Mouse (Mus musculus) hindbrain, embryonic 14.5 days (tissue): ENCODE data around the gene Smoc1. TPM values are rescaled to one million over a fixed set of nuclear protein-coding genes. Genes with fewer than 3 reads are reported as not detected.

Experiments
- ATAC-seq: fragments of 200-750 bp; cut with Nextera tagmentation; 2 replicates; pipeline ENCODE4 v1.8.0; 2017; ENCODE audit warnings: moderate number of reproducible peaks, mild to moderate bottlenecking, moderate TSS enrichment, moderate library complexity; ENCODE audit not compliant: low FRiP score
- DNase-seq: peaks from one replicate; pipeline ENCODE4 v3.0.0-alpha.2; 2015; ENCODE audit warnings: low spot score
- H3K27ac ChIP-seq: fragments of 300-500 bp; sonication (generic); 2 replicates; pipeline ENCODE4 v1.5.1; 2014; ENCODE audit warnings: mild to moderate bottlenecking, moderate library complexity
- H3K27me3 ChIP-seq: fragments of 300-500 bp; sonication (generic); 2 replicates; pipeline ENCODE4 v1.6.1; 2014; ENCODE audit warnings: mild to moderate bottlenecking, low read length, mixed read lengths; ENCODE audit not compliant: control insufficient read depth, insufficient read depth
- H3K36me3 ChIP-seq: fragments of 300-500 bp; sonication (generic); replicated peaks from 2 replicates; pipeline ENCODE4 v1.6.1; 2014; ENCODE audit not compliant: control insufficient read depth, insufficient read depth
- H3K4me1 ChIP-seq: fragments of 300-500 bp; sonication (generic); replicated peaks from 2 replicates; pipeline ENCODE4 v1.6.1; 2014; ENCODE audit warnings: antibody characterized with exemption, low read length, mixed read lengths; ENCODE audit not compliant: control insufficient read depth, insufficient read depth
- H3K4me2 ChIP-seq: fragments of 300-500 bp; sonication (generic); replicated peaks from 2 replicates; pipeline ENCODE4 v1.6.1; 2014; ENCODE audit warnings: mild to moderate bottlenecking, moderate library complexity
- H3K4me3 ChIP-seq: fragments of 300-500 bp; sonication (generic); replicated peaks from 2 replicates; pipeline ENCODE4 v1.5.1; 2014; ENCODE audit warnings: mild to moderate bottlenecking, low read length
- H3K9ac ChIP-seq: fragments of 300-500 bp; sonication (generic); 2 replicates; pipeline ENCODE4 v1.6.1; 2014
- H3K9me3 ChIP-seq: fragments of 300-500 bp; sonication (generic); 2 replicates; pipeline ENCODE4 v1.6.1; 2016; ENCODE audit warnings: low read length; ENCODE audit not compliant: control insufficient read depth
- WGBS: fragments of 180-500 bp; shearing (Covaris S2); extraction: QIAGEN DNeasy Blood & Tissue Kit; methylation state at CpG from one replicate; pipeline ENCODE4 v1.1.7; 2014; 5-methylcytosine and 5-hydroxymethylcytosine counted together
- polyA plus RNA-seq: library from polyadenylated mRNA; unstranded; fragments of >200 nt; fragmentation: Nextera tagmentation; extraction: Ambion mirVana; gene quantifications from 2 replicates; pipeline ENCODE4 v1.2.1, GENCODE M21; 2014

Gene Smoc1
- polyA plus RNA-seq, 1 experiment from 2014 or later = 23.8 TPM

DNA sequence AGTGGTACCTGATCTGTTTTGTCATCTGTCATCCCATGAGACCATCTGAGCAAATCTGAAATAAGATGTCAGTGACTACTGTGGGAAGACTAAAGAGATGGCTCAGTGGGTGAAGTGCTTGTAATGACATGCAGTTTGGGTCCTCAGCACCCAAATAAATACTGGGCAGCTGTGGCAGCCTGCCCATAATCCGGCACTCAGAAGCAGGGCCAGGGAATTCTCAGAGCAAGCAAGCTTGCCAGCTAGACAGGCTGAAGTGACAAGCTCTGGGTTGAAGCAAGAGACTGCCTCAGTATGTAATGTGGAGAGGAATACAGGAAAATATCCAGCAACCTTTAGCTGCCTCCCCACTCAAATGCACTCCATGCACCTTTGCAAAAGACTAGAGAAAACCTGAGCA lies 58.6 kb downstream of the Smoc1 start:
- H3K4me2 ChIP-seq = no peak overlapping the region
- no peak overlapping the region for H3K27ac ChIP-seq
- no peak overlapping the region for H3K9ac ChIP-seq
- DNase-seq (no peak), ATAC-seq (no peak)
- no peaks in the 10 kb centered on the region for H3K27me3 ChIP-seq
- WGBS = 56% methylated on average over 1 of the region's 1 CpGs
- no peaks in the 10 kb centered on the region for H3K36me3 ChIP-seq
- no peaks in the 10 kb centered on the region for H3K4me1 ChIP-seq
- H3K4me3 ChIP-seq = no peak overlapping the region
- H3K9me3 ChIP-seq = no peaks in the 10 kb centered on the region

DNA sequence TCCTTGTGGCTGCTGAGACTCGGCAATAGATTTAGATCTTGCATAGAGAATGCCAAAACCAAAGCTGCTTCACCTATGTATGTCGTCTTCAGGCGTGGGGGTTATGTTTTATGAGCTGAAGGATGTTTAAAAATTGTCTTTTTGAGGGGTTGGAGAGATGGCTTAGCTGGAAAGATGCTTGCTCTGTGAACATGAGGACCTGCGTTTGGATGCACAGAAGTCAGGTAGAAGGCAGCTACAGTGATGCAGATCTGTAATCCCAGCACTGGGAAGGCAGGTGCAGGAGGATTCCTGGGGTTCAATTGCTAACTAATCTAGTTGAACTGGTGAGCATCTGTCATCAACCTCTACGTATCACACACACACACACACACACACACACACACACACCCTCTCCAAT lies 61.5 kb downstream of the Smoc1 start:
- no peak overlapping the region for H3K4me2 ChIP-seq
- H3K9me3 ChIP-seq = no peaks in the 10 kb centered on the region
- no peaks in the 10 kb centered on the region for H3K36me3 ChIP-seq
- H3K4me1 ChIP-seq = no peaks in the 10 kb centered on the region
- 89% methylated on average over 5 of the region's 5 CpGs for WGBS
- ATAC-seq = no peak
- H3K9ac ChIP-seq = no peak overlapping the region
- no peaks in the 10 kb centered on the region for H3K27me3 ChIP-seq
- DNase-seq = no peak
- H3K27ac ChIP-seq = no peak overlapping the region
- no peak overlapping the region for H3K4me3 ChIP-seq

DNA sequence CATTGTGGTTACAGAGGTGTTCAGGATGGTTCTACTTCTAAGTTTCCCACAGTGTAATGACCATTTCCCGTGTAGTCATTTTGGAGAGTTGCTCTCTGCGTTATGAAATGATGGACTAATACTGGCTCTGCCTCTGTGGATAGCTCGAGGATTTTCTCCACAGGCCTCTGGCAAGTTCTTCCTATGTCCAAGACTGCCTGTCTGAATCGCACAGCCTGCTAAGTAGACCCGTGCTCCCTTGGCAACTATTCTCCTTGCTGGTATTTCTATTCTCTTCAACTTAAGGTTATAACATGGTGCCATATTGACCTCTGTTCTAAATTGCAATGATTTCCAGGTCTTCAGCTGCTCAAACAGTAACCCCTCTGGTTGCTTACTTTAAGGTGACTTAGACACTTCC lies 65.0 kb downstream of the Smoc1 start:
- no peak for ATAC-seq
- H3K27ac ChIP-seq = no peak overlapping the region
- DNase-seq = no peak
- H3K27me3 ChIP-seq = no peaks in the 10 kb centered on the region
- 80% methylated on average over 5 of the region's 5 CpGs for WGBS
- H3K4me1 ChIP-seq = no peaks in the 10 kb centered on the region
- no peaks in the 10 kb centered on the region for H3K36me3 ChIP-seq
- no peak overlapping the region for H3K9ac ChIP-seq
- H3K4me3 ChIP-seq = no peak overlapping the region
- H3K9me3 ChIP-seq = no peaks in the 10 kb centered on the region
- H3K4me2 ChIP-seq = no peak overlapping the region

DNA sequence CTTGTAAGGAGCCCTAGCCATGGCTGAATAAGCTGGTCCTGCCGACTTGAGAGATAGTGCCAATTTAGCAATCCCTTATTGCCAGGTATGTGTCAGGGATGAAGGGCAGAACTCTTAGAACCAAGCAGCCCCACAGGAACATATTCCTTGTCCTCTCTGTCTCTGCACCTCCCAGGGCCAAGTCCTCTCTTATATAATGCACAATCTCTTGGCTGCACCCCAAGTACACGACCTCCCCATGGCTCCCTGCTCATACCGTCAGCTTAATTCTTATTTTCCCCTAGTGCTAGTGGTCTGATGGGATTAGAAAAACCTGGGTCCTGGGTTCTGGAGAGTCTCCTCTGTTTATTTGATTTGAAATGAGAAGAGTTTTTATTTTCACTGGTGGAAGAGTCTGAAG lies 66.0 kb downstream of the Smoc1 start:
- Histone ChIP-seq H3K27ac (no peak overlapping the region), H3K27me3 (no peaks in the 10 kb centered on the region), H3K9ac (no peak overlapping the region), H3K9me3 (no peaks in the 10 kb centered on the region), H3K36me3 (no peaks in the 10 kb centered on the region), H3K4me2 (no peak overlapping the region), H3K4me1 (peaks cover 3% of the 10 kb centered on the region; the same call in 1 of the 2 replicates), H3K4me3 (no peak overlapping the region)
- ATAC-seq = no peak
- WGBS = 80% methylated on average over 3 of the region's 3 CpGs
- DNase-seq = no peak

DNA sequence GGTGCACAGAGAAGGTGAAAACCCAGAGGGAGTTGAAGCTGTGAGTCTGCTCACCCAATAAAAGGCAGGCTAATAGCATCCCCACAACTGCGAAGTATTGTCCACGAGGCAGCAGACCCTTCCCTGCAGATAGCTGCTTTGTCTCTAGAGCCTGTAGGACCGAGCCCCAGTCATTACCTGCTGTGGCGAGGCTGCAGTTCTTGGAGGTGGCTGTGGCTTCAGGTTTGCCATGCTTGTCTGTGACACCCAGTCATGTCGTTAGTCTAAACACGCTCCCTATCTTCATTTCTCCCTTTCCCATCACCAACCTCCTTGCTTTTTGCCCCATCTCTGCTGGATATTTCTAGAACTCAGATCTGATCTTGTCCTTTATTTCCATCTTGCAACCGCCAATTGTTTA lies 66.6 kb downstream of the Smoc1 start:
- WGBS = 73% methylated on average over 7 of the region's 7 CpGs
- Histone ChIP-seq H3K9me3 (no peaks in the 10 kb centered on the region), H3K4me3 (no peak overlapping the region), H3K4me1 (peaks cover 5% of the 10 kb centered on the region; the same call in 1 of the 2 replicates), H3K4me2 (no peak overlapping the region), H3K27ac (no peak overlapping the region), H3K36me3 (no peaks in the 10 kb centered on the region), H3K9ac (no peak overlapping the region), H3K27me3 (no peaks in the 10 kb centered on the region)
- ATAC-seq (no peak), DNase-seq (no peak)

DNA sequence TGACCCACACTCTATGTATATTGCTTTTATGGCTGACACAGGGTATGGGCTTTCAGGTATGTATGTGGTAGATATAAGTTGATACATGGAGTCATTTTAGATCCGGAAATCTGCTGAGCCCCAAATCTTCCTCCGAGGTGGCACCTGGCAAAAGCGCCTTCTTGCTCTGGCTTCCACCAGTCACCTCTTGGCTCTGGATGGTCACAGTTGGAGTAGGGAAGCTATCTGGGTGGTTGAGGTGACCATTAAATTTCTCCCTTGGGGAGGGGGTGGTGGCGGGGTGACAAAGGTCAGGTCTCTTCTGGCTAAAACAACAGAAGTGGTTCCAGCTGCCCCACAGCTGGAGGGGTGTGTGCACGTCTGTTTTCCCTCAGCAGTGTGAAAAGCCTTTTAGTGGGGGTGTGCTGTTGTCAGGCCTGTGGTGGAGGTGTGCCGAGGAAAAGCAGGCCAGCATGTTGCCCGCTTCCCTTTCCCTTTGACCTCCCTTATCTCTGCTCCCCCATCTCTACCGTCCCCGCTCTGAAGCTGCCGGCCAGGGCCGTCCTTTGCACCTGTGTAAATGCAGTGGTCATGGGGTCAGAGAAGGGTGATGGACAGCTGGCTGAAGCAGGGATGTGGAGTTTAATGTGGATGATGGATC lies 68.3 kb downstream of the Smoc1 start:
- DNase-seq (no peak), ATAC-seq (no peak)
- H3K4me2 ChIP-seq = no peak overlapping the region
- no peaks in the 10 kb centered on the region for H3K27me3 ChIP-seq
- no peaks in the 10 kb centered on the region for H3K9me3 ChIP-seq
- 61% methylated on average over 11 of the region's 11 CpGs for WGBS
- peaks cover 5% of the 10 kb centered on the region; the same call in 1 of the 2 replicates for H3K4me1 ChIP-seq
- H3K4me3 ChIP-seq = no peak overlapping the region
- no peak overlapping the region for H3K9ac ChIP-seq
- no peaks in the 10 kb centered on the region for H3K36me3 ChIP-seq
- no peak overlapping the region for H3K27ac ChIP-seq

DNA sequence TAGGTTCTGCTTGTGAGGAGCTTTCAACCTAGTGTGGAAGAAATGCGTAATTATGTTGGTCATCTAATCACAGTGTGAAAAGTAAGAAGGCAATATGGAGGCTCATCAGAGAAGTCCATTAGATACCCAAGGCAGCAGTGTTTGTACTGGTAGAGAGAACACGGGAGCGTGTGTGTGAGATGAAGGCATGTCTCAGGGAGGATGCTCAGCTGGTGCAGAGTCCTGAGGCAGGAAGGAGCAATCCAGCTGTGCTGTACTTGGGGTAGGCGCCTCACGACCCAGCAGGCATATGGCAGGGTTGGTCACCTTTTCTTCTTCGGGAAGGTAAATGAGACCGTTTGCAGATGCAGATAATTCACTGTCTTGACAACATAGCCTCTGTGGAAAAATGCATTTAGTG lies 70.7 kb downstream of the Smoc1 start:
- 62% methylated on average over 7 of the region's 7 CpGs for WGBS
- no peak overlapping the region for H3K4me2 ChIP-seq
- DNase-seq (no peak), ATAC-seq (no peak)
- no peak overlapping the region for H3K27ac ChIP-seq
- no peak overlapping the region for H3K9ac ChIP-seq
- peaks cover 5% of the 10 kb centered on the region; the same call in 1 of the 2 replicates for H3K4me1 ChIP-seq
- H3K4me3 ChIP-seq = no peak overlapping the region
- H3K9me3 ChIP-seq = no peaks in the 10 kb centered on the region
- H3K27me3 ChIP-seq = no peaks in the 10 kb centered on the region
- no peaks in the 10 kb centered on the region for H3K36me3 ChIP-seq

DNA sequence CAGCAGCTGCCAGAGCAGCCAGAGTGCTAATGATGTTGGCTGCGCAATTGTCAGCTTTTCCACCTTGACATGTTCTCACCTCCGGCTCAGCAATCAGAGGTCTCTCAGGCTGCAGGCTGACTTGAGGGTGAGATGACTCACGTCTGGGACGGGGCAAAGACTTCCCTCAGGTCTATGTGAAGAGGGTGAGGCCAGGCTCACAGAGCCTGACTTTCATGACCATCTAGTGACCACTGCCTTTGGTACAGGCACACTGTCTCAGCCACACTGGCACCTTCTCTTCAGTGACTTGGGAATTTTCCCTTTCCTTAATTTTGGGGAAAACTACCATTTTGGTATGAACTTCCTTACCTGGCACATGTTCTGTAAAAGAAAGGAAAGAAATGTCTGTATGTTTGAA lies 71.1 kb downstream of the Smoc1 start:
- H3K4me2 ChIP-seq = no peak overlapping the region
- 51% methylated on average over 4 of the region's 4 CpGs for WGBS
- DNase-seq = no peak
- H3K9ac ChIP-seq = no peak overlapping the region
- no peak for ATAC-seq
- no peaks in the 10 kb centered on the region for H3K27me3 ChIP-seq
- H3K4me3 ChIP-seq = no peak overlapping the region
- H3K4me1 ChIP-seq = peaks cover 5% of the 10 kb centered on the region; the same call in 1 of the 2 replicates
- H3K9me3 ChIP-seq = no peaks in the 10 kb centered on the region
- H3K36me3 ChIP-seq = no peaks in the 10 kb centered on the region
- no peak overlapping the region for H3K27ac ChIP-seq

DNA sequence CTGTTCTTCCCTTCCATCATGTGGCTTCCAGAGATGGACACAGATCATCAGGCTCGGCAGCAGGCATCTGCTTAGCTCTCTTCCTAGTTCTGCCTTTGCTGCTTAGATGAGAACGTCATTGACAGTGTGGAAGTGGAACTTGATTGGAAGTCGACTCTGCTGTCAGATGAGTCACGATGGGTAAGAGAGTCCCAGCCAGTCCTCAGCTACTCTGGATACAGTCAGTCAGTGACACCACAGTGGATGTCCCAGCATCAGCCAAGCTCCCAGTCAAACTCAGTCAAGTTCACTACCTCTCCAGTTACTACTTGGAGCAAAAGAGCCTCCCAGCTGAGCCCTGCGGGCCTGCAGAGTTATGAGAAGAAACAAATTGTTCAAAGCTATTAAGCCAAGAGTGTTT lies 72.6 kb downstream of the Smoc1 start:
- H3K36me3 ChIP-seq = no peaks in the 10 kb centered on the region
- no peaks in the 10 kb centered on the region for H3K27me3 ChIP-seq
- H3K9ac ChIP-seq = no peak overlapping the region
- 76% methylated on average over 5 of the region's 5 CpGs for WGBS
- no peak for DNase-seq
- no peaks in the 10 kb centered on the region for H3K9me3 ChIP-seq
- no peak overlapping the region for H3K4me3 ChIP-seq
- no peak overlapping the region for H3K27ac ChIP-seq
- peaks cover 5% of the 10 kb centered on the region; the same call in 1 of the 2 replicates for H3K4me1 ChIP-seq
- no peak overlapping the region for H3K4me2 ChIP-seq
- ATAC-seq = no peak

DNA sequence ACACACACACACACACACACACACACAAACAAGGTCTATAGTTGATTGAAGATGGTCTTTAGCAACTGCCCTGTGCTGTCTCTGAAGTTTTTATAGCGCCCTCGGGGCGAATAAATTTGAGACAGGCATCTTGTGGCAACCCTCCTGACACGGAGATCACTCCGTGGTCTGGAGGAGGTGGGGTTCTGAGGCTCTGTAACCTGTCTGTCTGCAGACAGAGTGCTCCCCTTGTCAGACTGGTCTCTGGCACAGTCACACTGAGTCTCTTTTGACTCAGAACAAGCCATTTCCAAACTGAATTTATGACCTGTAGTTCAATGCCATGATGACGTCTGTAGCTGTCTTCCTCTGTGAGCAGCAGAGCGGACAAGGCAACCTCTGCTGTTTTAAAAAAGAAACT lies 75.1 kb downstream of the Smoc1 start:
- Histone ChIP-seq H3K4me2 (no peak overlapping the region), H3K27me3 (no peaks in the 10 kb centered on the region), H3K4me3 (no peak overlapping the region), H3K4me1 (peaks cover 10% of the 10 kb centered on the region; the same call in 1 of the 2 replicates), H3K27ac (no peak overlapping the region), H3K9me3 (no peaks in the 10 kb centered on the region), H3K9ac (no peak overlapping the region), H3K36me3 (no peaks in the 10 kb centered on the region)
- DNase-seq = no peak
- WGBS = 76% methylated on average over 7 of the region's 7 CpGs
- no peak for ATAC-seq
